Mouse (Mus musculus): ENCODE results near the gene Ctnnb1.

The Ctnnb1 gene

GRCm38 (mm10) chr9:120998696-120999095 is 69.7 kb downstream of the Ctnnb1 start:
- no peak for DNase-seq (ENCODE audit: low spot score in 2 of 2)

DNA sequence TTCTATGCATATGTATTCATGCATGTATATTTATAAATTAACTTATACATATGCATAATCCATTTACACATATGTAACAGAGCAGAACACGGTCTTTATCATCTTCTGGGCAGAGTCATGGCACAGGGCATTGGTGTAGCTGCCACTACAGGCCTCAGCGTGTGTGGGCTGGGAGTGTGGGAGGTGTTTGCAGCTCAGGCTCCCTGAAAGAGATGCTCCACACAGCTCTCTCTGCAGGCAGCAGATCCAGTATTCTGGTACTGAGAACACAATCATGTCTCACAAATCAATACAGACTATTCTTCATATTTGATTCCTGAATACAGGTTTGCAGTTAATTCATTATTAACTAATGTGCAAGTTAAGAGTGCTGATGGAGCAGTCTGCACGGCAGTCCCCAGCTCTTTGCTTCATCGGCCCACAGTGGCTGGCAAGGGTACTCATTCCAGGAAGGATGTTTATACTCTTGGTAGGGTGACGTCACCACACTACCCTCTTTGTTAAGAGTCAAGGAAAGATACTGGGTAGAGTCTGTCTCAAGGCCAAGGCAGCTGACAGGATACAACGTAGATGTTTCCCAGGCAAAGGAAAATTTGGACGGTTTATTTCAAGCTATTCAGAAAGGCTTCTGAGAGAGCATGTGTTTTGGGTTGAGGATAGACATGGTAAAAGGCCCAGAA is 71.8 kb downstream of the Ctnnb1 start:
- DNase-seq (ENCODE audit: low spot score in 2 of 2), result no peak

DNA sequence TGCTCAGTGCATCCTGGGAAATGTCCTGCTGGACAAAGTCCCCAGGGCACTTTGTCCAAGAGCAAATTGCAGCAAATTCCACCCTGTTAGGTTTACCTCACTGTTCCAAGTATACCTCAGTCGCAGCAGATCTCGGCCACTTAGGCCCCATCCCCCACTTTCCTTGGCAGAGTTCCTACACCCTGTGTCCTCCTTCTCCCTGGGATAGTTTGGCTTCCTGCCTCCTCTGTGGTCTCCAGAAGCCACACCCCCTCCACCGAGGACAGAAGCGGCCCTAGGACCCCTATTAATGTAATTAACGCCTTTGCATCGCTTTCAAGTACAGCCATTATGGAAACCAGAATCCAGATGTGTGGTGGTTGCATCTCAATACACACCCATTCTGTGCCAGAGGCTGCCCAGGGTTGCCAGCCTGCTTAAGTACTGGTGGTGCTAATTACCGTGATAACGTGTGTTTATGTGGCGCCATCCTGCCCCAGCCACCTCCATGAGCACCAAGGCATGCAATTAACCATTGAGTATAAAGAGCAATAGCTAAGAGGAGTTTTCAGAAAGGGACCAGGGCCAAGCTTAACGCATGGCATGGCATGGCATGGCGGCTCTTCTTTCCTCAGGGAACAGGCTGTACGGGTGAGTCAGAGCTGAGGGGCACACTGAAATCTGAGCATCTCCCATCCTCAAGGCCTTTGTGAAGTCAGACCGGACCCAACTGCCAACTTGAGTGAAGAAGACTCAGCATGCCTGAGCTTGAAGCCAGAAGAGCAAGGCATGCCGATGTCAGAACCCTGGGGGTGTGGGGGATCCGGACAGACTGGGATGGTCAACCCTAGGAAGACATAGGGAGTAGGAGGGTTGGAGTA is 72.9 kb downstream of the Ctnnb1 start:
- no peak for DNase-seq (ENCODE audit: low spot score in 2 of 2)

- peak in 1 of 2 experiments; percentile 12 for DNase-seq (ENCODE audit: low spot score in 2 of 2)
Observed at GRCm38 (mm10) chr9:121005961-121006360, 76.9 kb downstream of the Ctnnb1 start.

Measured in urinary bladder, postnatal 36 days (tissue).